Mouse (Mus musculus) embryonic facial prominence, embryonic 13.5 days (tissue): ENCODE data around the gene Vmn1r40. TPM values are rescaled to one million over a fixed set of nuclear protein-coding genes. Genes with fewer than 3 reads are reported as not detected.

Experiments
- polyA plus RNA-seq: library from polyadenylated mRNA; unstranded; fragments of >200 nt; fragmentation: Nextera tagmentation; extraction: Ambion mirVana; gene quantifications from 2 replicates; pipeline ENCODE4 v1.2.1, GENCODE M21; 2015

The Vmn1r40 gene
- polyA plus RNA-seq, 1 experiment from 2014 or later, result not detected

Other genes with a start within 250 kb of the Vmn1r40 start
- 65.0 and 67.2 TPM in 2 replicates for gene Chchd6, start 111.9 kb upstream of the Vmn1r40 start, polyA plus RNA-seq
- gene Txnrd3, start 63.6 kb upstream of the Vmn1r40 start, polyA plus RNA-seq, result 9.6 and 10.1 TPM in 2 replicates
- not detected in 2 replicates for gene Vmn1r41, start 33.2 kb downstream of the Vmn1r40 start, polyA plus RNA-seq
- not detected in 2 replicates for gene Vmn1r42, start 168.9 kb downstream of the Vmn1r40 start, polyA plus RNA-seq
- gene Vmn1r43, start 168.9 kb downstream of the Vmn1r40 start, polyA plus RNA-seq, result not detected in 2 replicates
- gene Vmn1r44, start 176.1 kb downstream of the Vmn1r40 start, polyA plus RNA-seq, result not detected in 2 replicates
- gene Vmn1r45, start 233.1 kb downstream of the Vmn1r40 start, polyA plus RNA-seq, result not detected in 2 replicates